Mouse (Mus musculus) kidney, embryonic 16.5 days (tissue): ENCODE data around the gene Arid1b. TPM values are rescaled to one million over a fixed set of nuclear protein-coding genes. Genes with fewer than 3 reads are reported as not detected.

ENCODE experiments used
- ATAC-seq: fragments of 200-750 bp; cut with Nextera tagmentation; 2 replicates; pipeline ENCODE4 v1.8.0; 2017; ENCODE audit warnings: moderate TSS enrichment; ENCODE audit not compliant: low FRiP score, low TSS enrichment
- H3K27ac ChIP-seq: fragments of 300-500 bp; sonication (generic); 2 replicates; pipeline ENCODE4 v1.5.1; 2014; ENCODE audit warnings: low read length
- H3K27me3 ChIP-seq: fragments of 300-500 bp; sonication (generic); 2 replicates; pipeline ENCODE4 v1.6.1; 2014; ENCODE audit warnings: low read length, control low read depth, mixed read lengths; ENCODE audit not compliant: insufficient read depth
- H3K36me3 ChIP-seq: fragments of 300-500 bp; sonication (generic); 2 replicates; pipeline ENCODE4 v1.6.1; 2014; ENCODE audit warnings: low read length, control low read depth, mixed read lengths; ENCODE audit not compliant: insufficient read depth
- H3K4me1 ChIP-seq: fragments of 300-500 bp; sonication (generic); 2 replicates; pipeline ENCODE4 v1.6.1; 2014; ENCODE audit warnings: low read length, control low read depth, mixed read lengths; ENCODE audit not compliant: insufficient read depth
- H3K4me2 ChIP-seq: fragments of 300-500 bp; sonication (generic); replicated peaks from 2 replicates; pipeline ENCODE4 v1.6.1; 2014; ENCODE audit warnings: low read depth, low read length
- H3K4me3 ChIP-seq: fragments of 300-500 bp; sonication (generic); 2 replicates; pipeline ENCODE4 v1.5.1; 2014; ENCODE audit warnings: mild to moderate bottlenecking, low read length
- H3K9ac ChIP-seq: fragments of 300-500 bp; sonication (generic); replicated peaks from 2 replicates; pipeline ENCODE4 v1.6.1; 2014; ENCODE audit warnings: low read length
- H3K9me3 ChIP-seq: fragments of 300-500 bp; sonication (generic); 2 replicates; pipeline ENCODE4 v1.6.1; 2016; ENCODE audit warnings: low read length, control low read depth
- WGBS: fragments of 180-500 bp; shearing (Covaris S2); extraction: QIAGEN DNeasy Blood & Tissue Kit; methylation state at CpG from one replicate; pipeline ENCODE4 v1.1.7; 2014; 5-methylcytosine and 5-hydroxymethylcytosine counted together
- polyA plus RNA-seq: library from polyadenylated mRNA; unstranded; fragments of >200 nt; fragmentation: Nextera tagmentation; extraction: Ambion mirVana; gene quantifications from 2 replicates; pipeline ENCODE4 v1.2.1, GENCODE M21; 2015

Arid1b gene
- polyA plus RNA-seq, 1 experiment from 2014 or later = 10.9 TPM

DNA sequence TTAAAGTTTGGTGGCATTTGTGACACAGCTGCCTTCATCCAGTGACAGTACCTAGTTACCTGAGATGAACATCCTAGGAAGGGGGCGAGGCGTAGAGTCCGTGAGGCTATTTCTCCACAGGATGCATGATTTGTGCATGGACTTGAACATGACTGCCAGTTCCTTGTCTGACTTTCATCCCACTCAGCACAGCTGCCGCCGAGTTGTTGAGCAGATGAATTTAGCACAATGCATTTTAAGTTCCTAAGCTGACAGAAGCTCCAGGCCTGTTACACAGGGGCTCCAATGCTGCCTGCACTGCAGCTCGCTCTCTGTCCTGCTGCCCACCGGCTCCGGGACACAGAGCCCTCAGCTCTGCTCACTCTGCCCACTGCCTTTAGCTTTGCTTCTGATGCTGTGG lies 181.4 kb downstream of the Arid1b start:
- WGBS = 84% methylated on average over 8 of the region's 8 CpGs
- no peaks in the 10 kb centered on the region for H3K9me3 ChIP-seq
- no peaks in the 10 kb centered on the region for H3K27me3 ChIP-seq
- H3K4me2 ChIP-seq = no peak overlapping the region
- H3K27ac ChIP-seq = no peak overlapping the region
- no peak overlapping the region for H3K4me3 ChIP-seq
- no peak overlapping the region for H3K9ac ChIP-seq
- peaks cover 49% of the 10 kb centered on the region for H3K4me1 ChIP-seq
- no peak for ATAC-seq
- H3K36me3 ChIP-seq = no peaks in the 10 kb centered on the region

DNA sequence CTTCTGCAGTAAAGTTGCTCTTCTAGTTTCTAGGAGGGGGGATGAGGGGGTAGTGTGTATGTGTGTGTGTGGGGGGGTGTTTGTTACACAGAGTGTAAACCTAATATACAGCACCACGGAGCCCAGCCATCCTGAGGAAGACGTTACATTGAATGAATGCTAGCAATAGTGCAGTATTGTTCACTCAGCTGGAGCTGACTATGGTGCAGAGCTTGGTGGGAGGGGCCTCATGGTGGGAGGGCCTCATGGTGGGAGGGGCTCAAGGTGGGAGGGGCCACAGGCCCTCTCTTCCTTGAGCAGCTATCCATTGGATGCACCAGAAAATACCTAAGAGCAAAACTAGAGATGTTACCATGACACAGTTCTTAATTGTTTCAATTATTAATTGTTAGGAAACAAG lies 182.2 kb downstream of the Arid1b start:
- Histone ChIP-seq H3K4me2 (no peak overlapping the region), H3K27ac (no peak overlapping the region), H3K4me3 (no peak overlapping the region), H3K9ac (no peak overlapping the region), H3K4me1 (peaks cover 56% of the 10 kb centered on the region), H3K36me3 (no peaks in the 10 kb centered on the region), H3K9me3 (no peaks in the 10 kb centered on the region), H3K27me3 (no peaks in the 10 kb centered on the region)
- ATAC-seq = no peak; the same call in 1 of the 2 replicates
- 77% methylated on average over 2 of the region's 2 CpGs for WGBS

DNA sequence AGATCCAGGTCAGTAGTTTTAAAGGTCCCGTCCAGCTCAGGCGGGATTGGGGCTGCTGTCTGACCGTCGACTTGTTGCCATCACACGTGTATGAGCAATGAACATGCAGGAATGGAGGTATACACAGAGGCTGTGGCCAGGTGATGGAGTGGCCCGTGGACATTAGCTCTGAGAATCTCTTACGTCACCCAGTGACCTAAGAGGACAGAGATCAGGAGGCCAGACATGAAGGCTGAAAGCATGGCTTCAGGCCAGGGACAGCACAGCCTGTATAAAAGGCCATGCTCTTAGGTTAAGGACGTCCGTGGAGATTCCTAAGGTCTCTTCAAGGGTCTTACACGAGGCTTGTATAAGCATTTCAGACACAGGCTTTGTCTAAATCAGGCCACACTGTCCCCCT lies 184.4 kb downstream of the Arid1b start:
- H3K9me3 ChIP-seq = no peaks in the 10 kb centered on the region
- peaks cover 41% of the 10 kb centered on the region for H3K4me1 ChIP-seq
- H3K4me3 ChIP-seq = no peak overlapping the region
- H3K36me3 ChIP-seq = no peaks in the 10 kb centered on the region
- H3K27me3 ChIP-seq = no peaks in the 10 kb centered on the region
- 49% methylated on average over 10 of the region's 10 CpGs for WGBS
- H3K27ac ChIP-seq = peak overlapping the region; percentile 71
- no peak overlapping the region for H3K9ac ChIP-seq
- H3K4me2 ChIP-seq = no peak overlapping the region
- ATAC-seq = peak; percentile 20; the same call in 1 of the 2 replicates

DNA sequence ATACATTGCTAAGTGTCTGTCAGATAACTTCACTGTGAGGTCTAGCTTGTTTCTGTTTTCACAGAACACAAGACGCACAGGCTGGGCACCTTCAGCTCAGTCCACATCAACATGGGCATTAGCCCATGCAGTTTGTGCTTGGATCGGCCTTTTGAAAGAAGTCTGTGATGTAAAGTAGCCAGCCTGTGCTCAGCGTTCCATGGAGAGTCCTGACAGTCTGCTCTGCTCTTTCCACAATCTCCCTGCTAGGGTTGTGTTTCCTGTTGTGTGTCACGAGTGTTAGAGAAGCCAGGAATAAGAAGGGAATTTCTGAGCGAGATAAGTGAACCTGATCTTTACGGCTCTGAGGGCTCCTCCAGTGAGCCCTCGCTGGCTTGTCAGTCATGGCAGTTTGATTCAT lies 184.9 kb downstream of the Arid1b start:
- 16% methylated on average over 7 of the region's 7 CpGs for WGBS
- peaks cover 38% of the 10 kb centered on the region for H3K4me1 ChIP-seq
- H3K27ac ChIP-seq = peak overlapping the region; percentile 71
- 0 out of 2 replicates have a peak overlapping the region, but pooled peaks have one; percentile 1 for H3K4me2 ChIP-seq
- ATAC-seq = peak; percentile 53
- no peak overlapping the region for H3K4me3 ChIP-seq
- H3K9me3 ChIP-seq = no peaks in the 10 kb centered on the region
- no peaks in the 10 kb centered on the region for H3K27me3 ChIP-seq
- no peaks in the 10 kb centered on the region for H3K36me3 ChIP-seq
- H3K9ac ChIP-seq = no peak overlapping the region

DNA sequence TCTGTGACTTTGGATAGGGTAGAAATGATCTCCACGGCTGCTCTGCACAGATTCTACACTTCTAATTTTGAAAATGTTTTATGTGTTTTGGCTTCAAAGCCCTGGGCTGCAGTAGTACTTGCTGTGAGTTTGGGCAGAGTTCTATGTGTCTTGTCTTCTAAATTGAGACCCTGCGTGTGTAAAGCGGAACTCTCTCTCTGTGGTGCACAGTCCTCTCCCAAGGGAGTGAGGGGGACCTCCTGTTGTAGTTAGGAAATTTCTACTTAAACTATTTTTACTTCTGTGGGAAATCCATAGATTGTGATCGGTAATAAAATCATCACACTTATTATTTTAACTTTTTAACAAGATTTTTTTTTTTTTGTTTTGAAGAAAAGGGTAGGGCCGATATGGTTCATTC lies 185.3 kb downstream of the Arid1b start:
- WGBS = 50% methylated on average over 5 of the region's 5 CpGs
- H3K4me2 ChIP-seq = 0 out of 2 replicates have a peak overlapping the region, but pooled peaks have one; percentile 1
- H3K4me1 ChIP-seq = peaks cover 38% of the 10 kb centered on the region
- no peaks in the 10 kb centered on the region for H3K9me3 ChIP-seq
- H3K27ac ChIP-seq = peak overlapping the region; percentile 71; the same call in 1 of the 2 replicates
- no peaks in the 10 kb centered on the region for H3K27me3 ChIP-seq
- no peak for ATAC-seq
- H3K4me3 ChIP-seq = no peak overlapping the region
- no peak overlapping the region for H3K9ac ChIP-seq
- H3K36me3 ChIP-seq = no peaks in the 10 kb centered on the region

DNA sequence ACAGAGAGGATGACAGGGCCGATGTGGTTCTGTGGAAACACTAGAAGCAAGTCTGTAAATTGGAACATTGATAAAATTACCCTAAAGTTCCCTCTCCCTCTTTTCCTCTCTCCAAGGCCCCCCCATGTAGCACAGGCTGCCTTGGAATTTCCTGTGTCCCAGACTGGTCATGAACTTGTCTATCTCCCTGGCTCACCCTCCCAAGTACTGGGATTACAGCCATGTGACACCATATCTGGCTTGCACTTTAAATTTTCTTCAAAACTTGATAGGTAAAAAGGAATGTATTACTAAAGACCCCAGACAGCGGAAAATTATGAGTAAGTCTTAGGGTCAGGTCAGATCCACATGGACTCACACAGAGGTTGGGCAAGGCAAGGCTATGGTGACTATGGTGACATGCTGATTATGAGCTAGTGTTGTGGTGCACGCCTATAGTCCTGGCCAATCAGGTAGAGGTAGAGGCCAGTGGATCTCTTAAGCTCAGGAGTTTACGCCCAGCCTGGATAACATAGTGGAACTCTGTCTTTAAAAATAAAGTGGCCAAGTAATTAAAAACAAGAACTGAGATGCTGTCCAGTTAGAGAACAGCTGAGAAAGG lies 185.9 kb downstream of the Arid1b start:
- ATAC-seq = 0 out of 2 replicates have a peak, but pooled peaks have one; percentile 43
- Histone ChIP-seq H3K27me3 (no peaks in the 10 kb centered on the region), H3K4me2 (no peak overlapping the region), H3K9me3 (no peaks in the 10 kb centered on the region), H3K4me1 (peaks cover 38% of the 10 kb centered on the region), H3K27ac (no peak overlapping the region), H3K36me3 (no peaks in the 10 kb centered on the region), H3K9ac (no peak overlapping the region), H3K4me3 (no peak overlapping the region)
- WGBS = 71% methylated on average over 4 of the region's 4 CpGs

DNA sequence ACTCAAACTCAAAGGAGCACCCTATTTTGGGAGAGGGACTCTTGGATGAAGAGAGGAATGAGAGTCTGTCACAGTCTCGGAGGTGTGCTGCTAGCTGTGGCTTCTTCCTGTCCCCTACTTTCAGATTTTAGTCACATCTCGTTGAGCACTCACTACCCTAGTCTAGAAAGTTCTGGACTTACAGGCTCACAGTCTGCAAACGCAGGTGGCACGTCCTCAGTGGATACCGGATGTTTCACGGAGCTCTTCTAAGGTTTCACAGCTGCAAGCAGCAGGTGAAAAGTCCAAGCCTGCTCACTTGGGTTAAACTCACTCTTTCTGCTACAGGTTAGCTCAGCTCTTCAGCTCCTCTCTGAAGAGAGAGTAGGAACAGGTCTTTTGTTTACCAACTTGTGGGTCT lies 186.8 kb downstream of the Arid1b start:
- H3K27me3 ChIP-seq = no peaks in the 10 kb centered on the region
- ATAC-seq = no peak

DNA sequence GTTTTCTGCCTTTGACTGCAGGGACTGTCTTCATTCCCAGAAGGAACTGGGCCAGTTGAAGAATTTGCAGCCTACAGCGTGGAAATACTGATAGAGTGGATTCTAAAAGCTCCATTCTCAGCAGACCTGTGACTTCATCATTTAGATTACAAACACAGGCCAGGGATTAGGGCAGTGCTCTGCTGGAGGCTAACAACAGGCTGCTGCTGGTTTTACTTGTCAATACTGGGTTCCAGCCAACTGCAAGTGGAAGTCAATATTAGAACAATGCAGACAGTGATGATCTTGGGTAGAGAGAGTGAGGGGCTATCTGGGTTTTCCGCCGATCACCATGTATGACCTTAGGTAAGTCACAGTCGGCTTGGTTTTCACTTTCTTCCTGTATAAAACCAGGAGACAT lies 188.4 kb downstream of the Arid1b start:
- 96% methylated on average over 4 of the region's 4 CpGs for WGBS
- H3K27ac ChIP-seq = no peak overlapping the region
- no peak overlapping the region for H3K4me2 ChIP-seq

More for the DNA sequence above, 186.8 kb downstream of the Arid1b start:
- no peaks in the 10 kb centered on the region for H3K9me3 ChIP-seq
- H3K27ac ChIP-seq = no peak overlapping the region
- H3K4me2 ChIP-seq = no peak overlapping the region
- 52% methylated on average over 6 of the region's 6 CpGs for WGBS
- H3K4me1 ChIP-seq = peaks cover 38% of the 10 kb centered on the region
- H3K9ac ChIP-seq = no peak overlapping the region
- no peaks in the 10 kb centered on the region for H3K36me3 ChIP-seq
- no peak overlapping the region for H3K4me3 ChIP-seq

DNA sequence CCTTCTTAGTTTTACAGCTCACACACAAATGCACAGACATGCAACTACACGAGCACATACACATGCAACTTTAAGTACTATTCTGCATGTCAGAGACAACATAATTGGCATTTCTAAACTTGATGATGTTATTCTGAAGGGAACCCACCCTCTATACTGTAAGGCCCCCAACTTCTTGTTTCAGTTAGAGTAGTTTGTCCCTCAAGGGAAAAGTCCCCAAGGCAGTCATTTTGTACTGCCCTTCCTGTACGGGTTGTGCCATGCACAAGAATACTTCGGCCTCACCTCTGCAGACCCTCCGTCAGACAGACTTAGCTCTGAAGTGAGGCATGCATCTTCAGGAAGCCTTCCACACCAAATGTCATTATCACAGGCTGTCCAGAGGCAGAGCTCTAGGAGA lies 191.4 kb downstream of the Arid1b start:
- no peak overlapping the region for H3K27ac ChIP-seq
- no peak overlapping the region for H3K9ac ChIP-seq
- H3K9me3 ChIP-seq = no peaks in the 10 kb centered on the region
- no peak for ATAC-seq
- H3K4me3 ChIP-seq = no peak overlapping the region
- no peak overlapping the region for H3K4me2 ChIP-seq
- H3K27me3 ChIP-seq = no peaks in the 10 kb centered on the region
- H3K4me1 ChIP-seq = peaks cover 22% of the 10 kb centered on the region
- WGBS = 83% methylated on average over 4 of the region's 4 CpGs
- H3K36me3 ChIP-seq = no peaks in the 10 kb centered on the region

More for the DNA sequence above, 188.4 kb downstream of the Arid1b start:
- Histone ChIP-seq H3K9ac (no peak overlapping the region), H3K27me3 (no peaks in the 10 kb centered on the region), H3K4me3 (no peak overlapping the region), H3K4me1 (peaks cover 38% of the 10 kb centered on the region), H3K36me3 (no peaks in the 10 kb centered on the region), H3K9me3 (no peaks in the 10 kb centered on the region)
- no peak for ATAC-seq

DNA sequence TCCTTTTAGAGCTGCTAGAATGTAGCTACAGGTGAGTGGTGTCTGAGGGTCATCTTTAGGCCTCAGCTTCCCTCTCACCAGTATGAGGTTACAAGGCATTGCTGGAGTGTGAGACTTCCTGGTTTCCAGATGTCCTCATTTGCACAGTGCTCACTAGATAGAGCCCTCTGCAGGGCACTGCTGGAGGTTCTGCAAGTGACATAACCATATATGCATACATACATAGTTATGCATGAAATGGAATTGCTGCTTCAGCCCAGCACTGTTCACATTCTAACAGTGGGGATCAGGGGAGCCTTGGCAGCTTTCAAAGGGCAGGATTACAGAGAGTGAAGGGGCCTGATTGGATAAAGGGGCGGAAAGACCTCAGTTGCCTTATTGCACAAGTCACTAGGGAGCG lies 193.4 kb downstream of the Arid1b start:
- no peaks in the 10 kb centered on the region for H3K9me3 ChIP-seq
- 86% methylated on average over 2 of the region's 2 CpGs for WGBS
- H3K4me1 ChIP-seq = peaks cover 21% of the 10 kb centered on the region
- H3K27me3 ChIP-seq = no peaks in the 10 kb centered on the region
- no peak overlapping the region for H3K4me2 ChIP-seq
- H3K4me3 ChIP-seq = no peak overlapping the region
- no peaks in the 10 kb centered on the region for H3K36me3 ChIP-seq
- H3K27ac ChIP-seq = no peak overlapping the region
- H3K9ac ChIP-seq = no peak overlapping the region
- no peak for ATAC-seq
